Mouse (Mus musculus) urinary bladder, adult 2 months (tissue): ENCODE data around the gene Umps. TPM values are rescaled to one million over a fixed set of nuclear protein-coding genes. Genes with fewer than 3 reads are reported as not detected.

Experiments
- DNase-seq: peaks from one replicate; pipeline ENCODE4 v3.0.0; 2022; ENCODE audit warnings: low spot score
- polyA plus RNA-seq: library from polyadenylated mRNA; depleted of rRNA; stranded (reverse); fragments of >200 nt; gene quantifications from 2 replicates; pipeline ENCODE4 v1.2.3, GENCODE M21; 2012; rRNA removed

The Umps gene
- polyA plus RNA-seq, 1 experiment: 10.7 TPM

DNA sequence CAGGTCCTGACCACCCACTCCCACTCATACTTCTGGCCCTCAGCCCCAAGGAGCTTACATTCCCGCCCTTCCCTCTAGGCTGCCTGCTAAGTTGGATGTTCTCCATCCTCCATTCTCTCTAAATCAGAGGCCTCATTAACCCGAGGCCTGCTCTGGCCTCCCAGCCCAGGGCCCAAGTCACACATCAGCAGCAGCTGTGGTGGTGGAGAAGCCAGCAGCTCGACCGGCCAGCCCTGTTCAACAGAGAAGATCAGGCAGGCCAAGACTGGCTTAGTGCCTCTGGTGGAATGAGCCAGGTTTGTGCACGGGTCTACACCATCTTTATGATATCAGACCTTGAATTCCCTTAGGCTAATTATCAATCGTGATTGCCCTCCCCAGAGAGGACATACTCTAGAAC, 36.1 kb downstream of the Umps start:
- no peak for DNase-seq

GRCm38 (mm10) chr16:33928788-33929462, 37.9 kb downstream of the Umps start:
- no peak for DNase-seq

- no peak for DNase-seq
Observed at GRCm38 (mm10) chr16:33927263-33927824, 39.5 kb downstream of the Umps start.

- no peak for DNase-seq
Observed at GRCm38 (mm10) chr16:33923758-33924157, 43.1 kb downstream of the Umps start.

- DNase-seq: no peak
Observed at GRCm38 (mm10) chr16:33923001-33923316, 43.9 kb downstream of the Umps start.

DNA sequence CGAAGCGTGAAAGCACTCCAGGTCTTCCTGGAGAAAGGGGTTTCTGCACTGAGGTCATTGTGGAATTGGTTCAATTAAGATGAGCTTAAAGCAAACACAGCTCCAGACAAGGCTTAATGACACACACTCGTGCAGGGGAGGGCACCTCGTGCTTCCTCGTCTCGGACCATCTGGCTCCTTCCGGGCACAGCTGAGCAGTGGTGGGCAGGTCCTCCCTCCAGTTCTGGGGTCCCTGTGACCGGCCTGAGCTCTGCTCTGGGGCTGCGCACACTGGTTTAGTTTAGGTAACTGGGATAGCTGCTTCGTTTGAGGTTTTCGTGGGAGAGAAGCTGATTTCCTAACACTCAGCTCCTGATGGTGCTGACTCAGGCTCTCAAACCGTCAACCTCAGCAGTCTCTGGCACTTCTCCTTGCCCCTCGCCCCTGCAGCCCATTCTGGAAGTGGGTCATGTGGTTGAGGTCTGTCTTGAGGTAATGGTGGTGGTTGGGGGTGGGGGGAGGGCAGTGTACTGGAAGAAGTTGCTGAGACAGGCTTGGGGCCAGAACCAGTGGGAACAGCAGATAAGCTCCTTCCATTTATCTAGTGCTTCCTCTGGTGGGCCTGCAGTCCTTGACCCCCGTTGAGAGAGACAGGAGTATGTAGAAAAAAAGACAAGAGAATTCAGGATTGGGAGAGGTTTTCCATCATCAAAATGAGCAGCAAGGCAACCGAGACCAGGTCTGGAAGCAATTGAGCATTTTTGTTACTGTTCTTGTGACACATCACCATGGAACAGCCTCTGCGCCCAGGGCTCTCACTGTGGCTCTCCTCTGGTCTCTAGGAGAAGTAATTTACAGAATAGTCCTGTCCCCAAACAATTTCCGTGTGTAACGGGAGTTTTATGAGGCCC, 44.5 kb downstream of the Umps start:
- DNase-seq: no peak

GRCm38 (mm10) chr16:33921514-33921913, 45.3 kb downstream of the Umps start:
- no peak for DNase-seq

DNA sequence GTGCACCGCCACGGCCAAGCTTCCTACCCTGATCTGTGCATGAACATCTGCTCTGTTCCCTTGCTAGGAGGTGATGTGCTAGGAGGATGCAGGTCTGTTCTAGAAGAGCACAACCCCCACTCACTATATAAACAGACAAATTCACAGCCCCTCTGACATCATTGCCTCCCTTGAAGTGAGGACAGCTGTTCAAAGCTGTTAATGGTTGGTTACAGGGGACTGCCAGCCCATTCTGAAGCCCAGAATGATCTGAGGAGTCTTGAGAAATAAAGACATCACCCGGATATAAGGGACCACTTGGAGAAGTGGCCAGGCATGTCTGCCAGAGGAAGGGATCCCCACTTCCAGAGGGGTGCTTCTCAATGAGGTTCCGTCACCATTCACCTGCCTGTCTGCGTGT, 48.9 kb downstream of the Umps start:
- no peak for DNase-seq

DNA sequence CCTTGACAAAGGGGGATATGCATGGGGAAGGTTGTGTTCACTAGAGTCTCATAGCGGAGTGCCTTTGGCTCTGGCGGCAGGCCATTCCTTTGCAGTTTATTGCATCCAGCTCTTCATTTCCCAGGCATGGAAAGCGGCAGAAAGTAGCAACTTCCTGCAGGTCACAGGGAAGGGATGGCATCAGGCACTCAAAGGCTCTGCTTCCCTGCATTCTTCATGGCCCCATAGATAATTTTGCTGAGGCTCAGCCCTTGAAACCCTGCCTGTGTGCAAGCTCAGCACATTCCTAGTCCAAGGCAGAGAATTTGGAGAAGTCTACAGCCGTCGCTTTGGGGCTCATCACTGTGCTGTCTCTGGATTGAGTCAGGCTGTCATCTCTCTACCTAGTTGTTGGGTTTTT, 49.4 kb downstream of the Umps start:
- no peak for DNase-seq

GRCm38 (mm10) chr16:33916473-33917251, 50.2 kb downstream of the Umps start:
- no peak for DNase-seq

DNA sequence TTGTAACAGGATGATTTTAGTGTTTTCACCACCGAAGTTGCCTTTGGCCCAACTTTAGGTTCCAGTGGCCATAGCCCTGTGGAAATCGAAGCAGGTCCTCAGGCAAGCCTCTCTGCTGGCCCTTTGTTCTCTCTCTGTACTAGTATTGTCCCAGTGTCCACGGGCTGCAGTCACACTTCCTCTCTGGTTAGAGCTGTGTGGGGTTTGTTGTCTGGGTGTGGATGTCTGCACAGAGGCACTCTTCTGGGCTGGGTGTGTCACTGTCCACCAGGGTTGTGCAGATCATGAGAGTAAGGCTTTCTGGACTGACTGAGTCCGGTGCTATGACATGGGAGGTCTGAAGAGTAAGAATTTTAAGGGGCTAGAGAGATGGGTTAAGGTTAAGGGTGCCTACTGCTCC, 51.8 kb downstream of the Umps start:
- no peak for DNase-seq

DNA sequence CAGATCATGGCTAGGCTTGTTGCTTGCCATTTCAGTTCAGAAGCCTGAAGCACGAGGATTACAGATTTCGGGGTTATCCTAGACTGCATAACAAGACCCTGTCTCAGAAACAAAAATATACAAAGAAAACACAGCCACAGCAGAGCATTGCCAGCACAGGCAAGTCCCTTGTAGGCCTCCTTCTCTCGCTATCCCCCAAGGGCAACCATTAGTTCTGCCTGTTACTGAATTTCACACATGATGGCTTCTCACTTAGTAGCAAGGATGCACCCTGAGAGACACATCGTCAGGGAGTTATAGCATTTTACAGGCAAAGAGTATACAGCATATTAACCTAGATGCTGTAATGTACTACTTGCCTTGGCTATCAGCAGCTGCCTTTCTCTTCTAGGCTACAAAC, 58.6 kb downstream of the Umps start:
- DNase-seq: no peak

Other genes with a start within 250 kb of the Umps start
- 0.04 and 0.09 TPM in 2 replicates for gene Muc13, start 173.0 kb downstream of the Umps start, polyA plus RNA-seq
- 79.7 and 98.3 TPM in 2 replicates for gene Itgb5, start 137.4 kb downstream of the Umps start, polyA plus RNA-seq